Mouse (Mus musculus): ENCODE measurements around the gene Tssk3. TPM values are rescaled to one million over a fixed set of nuclear protein-coding genes. Genes with fewer than 3 reads are reported as not detected.

Gene Tssk3
- polyA plus RNA-seq, 1 experiment: not detected

GRCm38 (mm10) chr4:129513086-129513767, 22.4 kb upstream of the Tssk3 start, which contains the start of gene Marcksl1:
Marcksl1 (plus strand) TSS chr4:129513581.
- peaks cover 26% of the 10 kb centered on the region for H3K4me1 ChIP-seq (ENCODE audit: control insufficient read depth)
- peaks cover 30% of the 10 kb centered on the region for H3K36me3 ChIP-seq (ENCODE audit: control insufficient read depth)
- H3K4me3 ChIP-seq (replicated peaks): peak within 1 kb of the TSS; percentile 64
- H3K9me3 ChIP-seq (ENCODE audit: control insufficient read depth, low read length): no peaks in the 10 kb centered on the region
- peaks cover 52% of the 10 kb centered on the region for H3K27me3 ChIP-seq (ENCODE audit: control insufficient read depth)
- TF ChIP-seq TAL1 (IDR thresholded peaks at IDR 0.05; ENCODE audit: low read length): no peak
- TF ChIP-seq GATA1 (IDR thresholded peaks at IDR 0.05; ENCODE audit: low read length): no peak

GRCm38 (mm10) chr4:129511413-129512096, 20.7 kb upstream of the Tssk3 start:
- peaks cover 55% of the 10 kb centered on the region for H3K27me3 ChIP-seq (ENCODE audit: control insufficient read depth)
- peaks cover 24% of the 10 kb centered on the region for H3K4me1 ChIP-seq (ENCODE audit: control insufficient read depth)
- peaks cover 14% of the 10 kb centered on the region for H3K36me3 ChIP-seq (ENCODE audit: control insufficient read depth)
- H3K9me3 ChIP-seq (ENCODE audit: control insufficient read depth, low read length): no peaks in the 10 kb centered on the region
- TF ChIP-seq TAL1 (IDR thresholded peaks at IDR 0.05; ENCODE audit: low read length) (no peak), GATA1 (IDR thresholded peaks at IDR 0.05; ENCODE audit: low read length) (no peak)
- H3K4me3 ChIP-seq (replicated peaks): no peak overlapping the region

GRCm38 (mm10) chr4:129510723-129511412, 20.0 kb upstream of the Tssk3 start:
- H3K27me3 ChIP-seq (ENCODE audit: control insufficient read depth): peaks cover 55% of the 10 kb centered on the region
- TF ChIP-seq GATA1 (IDR thresholded peaks at IDR 0.05; ENCODE audit: low read length): no peak
- TF ChIP-seq TAL1 (IDR thresholded peaks at IDR 0.05; ENCODE audit: low read length): no peak

GRCm38 (mm10) chr4:129509650-129510049, 18.8 kb upstream of the Tssk3 start:
- Histone ChIP-seq H3K4me3 (replicated peaks) (no peak overlapping the region), H3K36me3 (ENCODE audit: control insufficient read depth) (peaks cover 2% of the 10 kb centered on the region), H3K27me3 (ENCODE audit: control insufficient read depth) (peaks cover 59% of the 10 kb centered on the region), H3K4me1 (ENCODE audit: control insufficient read depth) (peaks cover 19% of the 10 kb centered on the region), H3K9me3 (ENCODE audit: control insufficient read depth, low read length) (no peaks in the 10 kb centered on the region)
- TF ChIP-seq GATA1 (IDR thresholded peaks at IDR 0.05; ENCODE audit: low read length) (no peak), TAL1 (IDR thresholded peaks at IDR 0.05; ENCODE audit: low read length) (no peak)

More at GRCm38 (mm10) chr4:129510723-129511412, 20.0 kb upstream of the Tssk3 start:
- no peak overlapping the region for H3K4me3 ChIP-seq (replicated peaks)
- peaks cover 23% of the 10 kb centered on the region for H3K4me1 ChIP-seq (ENCODE audit: control insufficient read depth)
- H3K9me3 ChIP-seq (ENCODE audit: control insufficient read depth, low read length): no peaks in the 10 kb centered on the region
- peaks cover 11% of the 10 kb centered on the region for H3K36me3 ChIP-seq (ENCODE audit: control insufficient read depth)

- Histone ChIP-seq H3K27me3 (ENCODE audit: control insufficient read depth) (peaks cover 57% of the 10 kb centered on the region), H3K4me1 (ENCODE audit: control insufficient read depth) (peaks cover 13% of the 10 kb centered on the region), H3K4me3 (replicated peaks) (no peak overlapping the region), H3K9me3 (ENCODE audit: control insufficient read depth, low read length) (no peaks in the 10 kb centered on the region), H3K36me3 (ENCODE audit: control insufficient read depth) (no peaks in the 10 kb centered on the region)
- no peak for TF ChIP-seq GATA1 (IDR thresholded peaks at IDR 0.05; ENCODE audit: low read length)
- no peak for TF ChIP-seq TAL1 (IDR thresholded peaks at IDR 0.05; ENCODE audit: low read length)
These were observed 18.2 kb upstream of the Tssk3 start for GRCm38 (mm10) chr4:129508834-129509600.

GRCm38 (mm10) chr4:129508237-129508515, 17.4 kb upstream of the Tssk3 start:
- Histone ChIP-seq H3K4me1 (ENCODE audit: control insufficient read depth) (peaks cover 5% of the 10 kb centered on the region), H3K27me3 (ENCODE audit: control insufficient read depth) (peaks cover 57% of the 10 kb centered on the region), H3K4me3 (replicated peaks) (no peak overlapping the region), H3K9me3 (ENCODE audit: control insufficient read depth, low read length) (no peaks in the 10 kb centered on the region), H3K36me3 (ENCODE audit: control insufficient read depth) (no peaks in the 10 kb centered on the region)
- no peak for TF ChIP-seq TAL1 (IDR thresholded peaks at IDR 0.05; ENCODE audit: low read length)
- no peak for TF ChIP-seq GATA1 (IDR thresholded peaks at IDR 0.05; ENCODE audit: low read length)

- Histone ChIP-seq H3K4me3 (replicated peaks) (no peak overlapping the region), H3K36me3 (ENCODE audit: control insufficient read depth) (no peaks in the 10 kb centered on the region), H3K4me1 (ENCODE audit: control insufficient read depth) (peaks cover 1% of the 10 kb centered on the region; the same call in 1 of the 2 replicates), H3K27me3 (ENCODE audit: control insufficient read depth) (peaks cover 57% of the 10 kb centered on the region), H3K9me3 (ENCODE audit: control insufficient read depth, low read length) (no peaks in the 10 kb centered on the region)
- no peak for TF ChIP-seq GATA1 (IDR thresholded peaks at IDR 0.05; ENCODE audit: low read length)
- no peak for TF ChIP-seq TAL1 (IDR thresholded peaks at IDR 0.05; ENCODE audit: low read length)
These were observed 16.8 kb upstream of the Tssk3 start for GRCm38 (mm10) chr4:129507434-129508236.

- TF ChIP-seq GATA1 (IDR thresholded peaks at IDR 0.05; ENCODE audit: low read length): no peak
- TF ChIP-seq TAL1 (IDR thresholded peaks at IDR 0.05; ENCODE audit: low read length): no peak
- no peak overlapping the region for H3K4me3 ChIP-seq (replicated peaks)
These were observed 14.7 kb upstream of the Tssk3 start for GRCm38 (mm10) chr4:129505511-129505910.

More at GRCm38 (mm10) chr4:129505511-129505910, 14.7 kb upstream of the Tssk3 start:
- Histone ChIP-seq H3K4me1 (ENCODE audit: control insufficient read depth) (peaks cover 7% of the 10 kb centered on the region), H3K36me3 (ENCODE audit: control insufficient read depth) (no peaks in the 10 kb centered on the region), H3K27me3 (ENCODE audit: control insufficient read depth) (peaks cover 55% of the 10 kb centered on the region), H3K9me3 (ENCODE audit: control insufficient read depth, low read length) (no peaks in the 10 kb centered on the region)
